Mouse (Mus musculus): ENCODE data around the gene Prss50. TPM values are rescaled to one million over a fixed set of nuclear protein-coding genes. Genes with fewer than 3 reads are reported as not detected.

Gene Prss50
- total and polyA plus RNA-seq, 2 experiments from 2014 or later = not detected

- H3K27me3 ChIP-seq (ENCODE audit: control insufficient read depth, insufficient read depth, low read length) = no peaks in the 10 kb centered on the region
- H3K36me3 ChIP-seq (replicated peaks; ENCODE audit: control insufficient read depth, insufficient read depth, low read length) = no peaks in the 10 kb centered on the region
- no peak overlapping the region for H3K9ac ChIP-seq (replicated peaks; ENCODE audit: low read depth, low read length)
- H3K27ac ChIP-seq (ENCODE audit: low read depth) = no peak overlapping the region
- TF ChIP-seq EP300 (IDR thresholded peaks at IDR 0.05; ENCODE audit: low read depth) (no peak), CTCF (IDR thresholded peaks at IDR 0.05; ENCODE audit: low read depth) (no peak)
- no peaks in the 10 kb centered on the region for H3K4me1 ChIP-seq (ENCODE audit: control insufficient read depth, insufficient read depth)
- no peak overlapping the region for H3K4me2 ChIP-seq (ENCODE audit: low read depth, low read length)
- ATAC-seq (ENCODE audit: insufficient read depth, low read depth) (no peak), DNase-seq (ENCODE audit: low spot score) (no peak)
- whole genome bisulfite sequencing = 83% methylated on average over 6 of the region's 6 CpGs
- H3K4me3 ChIP-seq (ENCODE audit: low read depth, low read length) = no peak overlapping the region
- H3K9me3 ChIP-seq (replicated peaks; ENCODE audit: control insufficient read depth, low read length) = no peaks in the 10 kb centered on the region
Observed at GRCm38 (mm10) chr9:110840905-110841304, 16.9 kb upstream of the Prss50 start.

DNA sequence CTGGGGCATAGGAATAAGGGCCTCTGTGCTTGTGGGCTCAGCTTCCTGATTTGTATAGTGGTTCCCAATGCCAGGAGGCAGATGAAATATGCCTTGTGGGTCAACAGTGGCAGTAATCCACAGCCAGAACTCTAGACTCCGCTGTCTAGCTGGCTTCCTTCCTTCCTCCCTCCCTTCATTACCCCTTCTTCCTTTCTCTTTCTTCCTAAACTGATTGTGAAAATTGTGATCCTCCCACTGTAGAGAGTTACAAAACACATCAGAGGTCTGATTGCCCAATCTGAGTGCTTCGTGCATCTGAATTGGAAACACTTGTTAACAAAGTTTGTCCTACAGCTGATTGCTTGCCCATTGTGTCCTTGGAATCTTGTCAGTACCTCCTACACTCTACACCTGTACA is 16.3 kb upstream of the Prss50 start:
- no peak for ATAC-seq (ENCODE audit: insufficient read depth, low read depth)
- TF ChIP-seq CTCF (IDR thresholded peaks at IDR 0.05; ENCODE audit: low read depth) (no peak), EP300 (IDR thresholded peaks at IDR 0.05; ENCODE audit: low read depth) (no peak)
- 61% methylated on average over 2 of the region's 2 CpGs for WGBS
- Histone ChIP-seq H3K27ac (ENCODE audit: low read depth) (no peak overlapping the region), H3K4me3 (ENCODE audit: low read depth, low read length) (no peak overlapping the region), H3K36me3 (replicated peaks; ENCODE audit: control insufficient read depth, insufficient read depth, low read length) (no peaks in the 10 kb centered on the region), H3K4me1 (ENCODE audit: control insufficient read depth, insufficient read depth) (no peaks in the 10 kb centered on the region), H3K9ac (replicated peaks; ENCODE audit: low read depth, low read length) (no peak overlapping the region), H3K4me2 (ENCODE audit: low read depth, low read length) (no peak overlapping the region), H3K27me3 (ENCODE audit: control insufficient read depth, insufficient read depth, low read length) (no peaks in the 10 kb centered on the region), H3K9me3 (replicated peaks; ENCODE audit: control insufficient read depth, low read length) (no peaks in the 10 kb centered on the region)
- DNase-seq (ENCODE audit: low spot score) = no peak

DNA sequence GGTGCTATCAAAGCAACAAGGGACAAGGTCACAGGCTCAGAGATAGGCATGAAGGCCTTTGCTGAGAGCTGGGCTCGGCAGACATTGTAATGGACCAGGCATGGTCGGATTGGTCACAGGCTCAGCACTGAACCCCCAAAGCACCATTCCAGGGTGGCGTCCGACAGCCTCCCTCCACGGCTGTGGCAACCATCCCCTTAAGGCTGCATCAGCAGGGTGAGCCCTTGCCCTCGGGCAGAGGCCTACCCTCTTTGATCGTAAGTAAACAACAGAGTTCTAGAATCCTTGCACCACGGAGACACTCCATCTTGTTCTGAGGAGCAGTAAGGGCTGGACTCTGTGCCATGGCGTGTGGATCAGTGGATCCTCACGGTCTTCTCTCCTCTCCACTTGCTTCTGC is 13.6 kb upstream of the Prss50 start, which contains the start of gene Prss46:
Prss46 (plus strand) TSS at position 301 of the 400 bp plus-strand sequence.
- WGBS = 76% methylated on average over 10 of the region's 10 CpGs
- Histone ChIP-seq H3K27ac (ENCODE audit: low read depth) (no peak within 1 kb of the TSS), H3K4me2 (ENCODE audit: low read depth, low read length) (no peak within 1 kb of the TSS), H3K4me3 (ENCODE audit: low read depth, low read length) (no peak within 1 kb of the TSS), H3K4me1 (ENCODE audit: control insufficient read depth, insufficient read depth) (no peaks in the 10 kb centered on the region), H3K9ac (replicated peaks; ENCODE audit: low read depth, low read length) (no peak within 1 kb of the TSS), H3K9me3 (replicated peaks; ENCODE audit: control insufficient read depth, low read length) (no peaks in the 10 kb centered on the region), H3K27me3 (ENCODE audit: control insufficient read depth, insufficient read depth, low read length) (no peaks in the 10 kb centered on the region), H3K36me3 (replicated peaks; ENCODE audit: control insufficient read depth, insufficient read depth, low read length) (no peaks in the 10 kb centered on the region)
- ATAC-seq (ENCODE audit: insufficient read depth, low read depth) (no peak), DNase-seq (ENCODE audit: low spot score) (no peak)
- no peak for TF ChIP-seq EP300 (IDR thresholded peaks at IDR 0.05; ENCODE audit: low read depth)
- TF ChIP-seq CTCF (IDR thresholded peaks at IDR 0.05; ENCODE audit: low read depth) = no peak

GRCm38 (mm10) chr9:110849162-110849561 is 8.6 kb upstream of the Prss50 start:
- no peaks in the 10 kb centered on the region for H3K36me3 ChIP-seq (replicated peaks; ENCODE audit: control insufficient read depth, insufficient read depth, low read length)
- H3K9me3 ChIP-seq (replicated peaks; ENCODE audit: control insufficient read depth, low read length) = no peaks in the 10 kb centered on the region
- H3K4me1 ChIP-seq (ENCODE audit: control insufficient read depth, insufficient read depth) = no peaks in the 10 kb centered on the region
- no peak for DNase-seq (ENCODE audit: low spot score)
- TF ChIP-seq CTCF (IDR thresholded peaks at IDR 0.05; ENCODE audit: low read depth) = no peak
- H3K9ac ChIP-seq (replicated peaks; ENCODE audit: low read depth, low read length) = no peak overlapping the region
- no peak overlapping the region for H3K27ac ChIP-seq (ENCODE audit: low read depth)
- ATAC-seq (ENCODE audit: insufficient read depth, low read depth) = no peak
- H3K4me2 ChIP-seq (ENCODE audit: low read depth, low read length) = no peak overlapping the region
- no peaks in the 10 kb centered on the region for H3K27me3 ChIP-seq (ENCODE audit: control insufficient read depth, insufficient read depth, low read length)
- H3K4me3 ChIP-seq (ENCODE audit: low read depth, low read length) = no peak overlapping the region
- 53% methylated on average over 7 of the region's 7 CpGs for WGBS

GRCm38 (mm10) chr9:110855903-110856302 is 1.9 kb upstream of the Prss50 start:
- no peak overlapping the region for H3K27ac ChIP-seq (ENCODE audit: low read depth)
- no peak for TF ChIP-seq CTCF (IDR thresholded peaks at IDR 0.05; ENCODE audit: low read depth)
- TF ChIP-seq EP300 (IDR thresholded peaks at IDR 0.05; ENCODE audit: low read depth) = no peak
- H3K4me3 ChIP-seq (ENCODE audit: low read depth, low read length) = no peak overlapping the region
- no peaks in the 10 kb centered on the region for H3K9me3 ChIP-seq (replicated peaks; ENCODE audit: control insufficient read depth, low read length)
- ATAC-seq (ENCODE audit: insufficient read depth, low read depth) (no peak), DNase-seq (ENCODE audit: low spot score) (no peak)
- no peak overlapping the region for H3K4me2 ChIP-seq (ENCODE audit: low read depth, low read length)
- no peaks in the 10 kb centered on the region for H3K4me1 ChIP-seq (ENCODE audit: control insufficient read depth, insufficient read depth)
- H3K9ac ChIP-seq (replicated peaks; ENCODE audit: low read depth, low read length) = no peak overlapping the region
- peaks cover 21% of the 10 kb centered on the region for H3K27me3 ChIP-seq (ENCODE audit: control insufficient read depth, insufficient read depth, low read length)
- WGBS = 67% methylated on average over 7 of the region's 7 CpGs
- H3K36me3 ChIP-seq (replicated peaks; ENCODE audit: control insufficient read depth, insufficient read depth, low read length) = no peaks in the 10 kb centered on the region

DNA sequence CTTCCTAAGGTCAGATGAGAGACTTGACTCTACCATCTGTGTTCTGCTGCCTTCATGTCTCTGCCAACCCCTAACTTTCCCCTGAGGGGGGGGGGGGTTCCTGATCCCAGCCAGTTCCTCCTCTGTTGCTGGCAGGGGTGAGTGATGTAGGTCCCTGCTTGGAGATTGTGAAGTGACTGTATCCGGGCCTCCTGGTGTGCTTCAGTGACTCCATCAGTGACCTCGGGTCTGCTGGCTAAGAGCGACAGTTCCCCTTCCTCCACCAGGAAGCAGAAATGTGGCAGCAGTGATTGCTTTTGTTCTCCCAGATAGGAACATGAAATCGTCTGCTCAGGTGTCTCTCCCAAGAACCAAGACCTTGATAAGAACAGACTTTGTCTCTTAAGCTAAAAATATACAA is 847 bp upstream of the Prss50 start:
- Histone ChIP-seq H3K27ac (ENCODE audit: low read depth) (no peak overlapping the region), H3K4me1 (ENCODE audit: control insufficient read depth, insufficient read depth) (no peaks in the 10 kb centered on the region), H3K9me3 (replicated peaks; ENCODE audit: control insufficient read depth, low read length) (no peaks in the 10 kb centered on the region), H3K36me3 (replicated peaks; ENCODE audit: control insufficient read depth, insufficient read depth, low read length) (no peaks in the 10 kb centered on the region), H3K9ac (replicated peaks; ENCODE audit: low read depth, low read length) (no peak overlapping the region), H3K4me2 (ENCODE audit: low read depth, low read length) (no peak overlapping the region), H3K27me3 (ENCODE audit: control insufficient read depth, insufficient read depth, low read length) (peaks cover 21% of the 10 kb centered on the region), H3K4me3 (ENCODE audit: low read depth, low read length) (no peak overlapping the region)
- TF ChIP-seq EP300 (IDR thresholded peaks at IDR 0.05; ENCODE audit: low read depth) (no peak), CTCF (IDR thresholded peaks at IDR 0.05; ENCODE audit: low read depth) (no peak)
- ATAC-seq (ENCODE audit: insufficient read depth, low read depth) (no peak), DNase-seq (ENCODE audit: low spot score) (no peak)
- 18% methylated on average over 4 of the region's 4 CpGs for WGBS
